Mouse (Mus musculus) embryo, embryonic 10.5 days (tissue): ENCODE data around the gene Acot7.

ENCODE experiments used
- DNase-seq: peaks from one replicate; pipeline ENCODE4 v3.0.0-alpha.2; 2015; ENCODE audit warnings: low spot score

Acot7 gene

GRCm38 (mm10) chr4:152177537-152178343 is at the start of gene Acot7:
Gene Acot7 (plus strand): TSS chr4:152178134.
- peak; percentile 94 for DNase-seq

DNA sequence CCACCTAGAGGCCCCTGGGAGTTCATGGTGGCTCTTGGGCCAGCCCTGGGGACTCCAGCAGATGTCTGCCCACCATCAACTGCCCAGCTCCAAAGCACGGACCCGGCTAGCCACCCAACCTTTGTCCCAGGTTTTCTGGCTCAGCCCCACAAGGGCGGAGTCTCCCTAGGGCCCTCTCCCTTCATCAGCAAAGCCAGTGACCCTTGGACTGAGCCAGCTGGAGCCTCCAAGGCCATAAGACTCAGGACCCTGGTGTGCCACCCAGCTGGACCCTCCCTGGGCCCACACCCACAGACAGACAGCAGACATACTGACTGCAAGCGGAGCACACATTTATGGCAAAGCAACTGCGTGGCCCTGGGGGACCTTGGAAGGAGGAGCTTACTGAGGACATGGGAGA is 49.1 kb upstream of the Acot7 start:
- DNase-seq, result no peak

DNA sequence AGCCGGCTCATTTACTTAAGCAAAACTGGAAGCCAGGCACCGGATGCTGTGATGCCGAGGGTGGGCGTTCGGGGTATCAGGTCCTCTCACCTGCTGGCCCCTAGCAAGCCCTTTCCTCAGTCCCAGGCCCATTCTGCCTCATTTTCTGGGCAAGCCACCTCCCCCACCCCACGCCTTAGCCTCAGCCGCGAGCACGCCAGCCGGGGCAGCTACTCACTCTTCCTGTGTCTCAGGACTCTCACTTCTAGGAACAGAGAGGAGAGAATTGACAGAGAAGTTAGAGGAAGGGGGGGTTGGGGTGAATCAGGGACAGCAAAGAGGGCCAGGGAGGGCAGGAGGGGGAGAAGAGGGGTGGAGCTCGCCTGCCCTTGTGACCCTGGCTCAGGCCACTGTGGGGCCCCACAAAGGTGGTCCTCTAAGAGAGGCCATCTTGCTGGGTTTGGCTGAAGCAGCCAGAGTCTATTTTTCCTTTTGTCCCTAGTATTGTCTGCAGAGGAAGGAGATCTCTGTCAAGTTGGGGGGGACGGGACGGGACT is 48.5 kb upstream of the Acot7 start:
- DNase-seq, result no peak

GRCm38 (mm10) chr4:152130771-152131653 is 46.9 kb upstream of the Acot7 start:
- no peak for DNase-seq

DNA sequence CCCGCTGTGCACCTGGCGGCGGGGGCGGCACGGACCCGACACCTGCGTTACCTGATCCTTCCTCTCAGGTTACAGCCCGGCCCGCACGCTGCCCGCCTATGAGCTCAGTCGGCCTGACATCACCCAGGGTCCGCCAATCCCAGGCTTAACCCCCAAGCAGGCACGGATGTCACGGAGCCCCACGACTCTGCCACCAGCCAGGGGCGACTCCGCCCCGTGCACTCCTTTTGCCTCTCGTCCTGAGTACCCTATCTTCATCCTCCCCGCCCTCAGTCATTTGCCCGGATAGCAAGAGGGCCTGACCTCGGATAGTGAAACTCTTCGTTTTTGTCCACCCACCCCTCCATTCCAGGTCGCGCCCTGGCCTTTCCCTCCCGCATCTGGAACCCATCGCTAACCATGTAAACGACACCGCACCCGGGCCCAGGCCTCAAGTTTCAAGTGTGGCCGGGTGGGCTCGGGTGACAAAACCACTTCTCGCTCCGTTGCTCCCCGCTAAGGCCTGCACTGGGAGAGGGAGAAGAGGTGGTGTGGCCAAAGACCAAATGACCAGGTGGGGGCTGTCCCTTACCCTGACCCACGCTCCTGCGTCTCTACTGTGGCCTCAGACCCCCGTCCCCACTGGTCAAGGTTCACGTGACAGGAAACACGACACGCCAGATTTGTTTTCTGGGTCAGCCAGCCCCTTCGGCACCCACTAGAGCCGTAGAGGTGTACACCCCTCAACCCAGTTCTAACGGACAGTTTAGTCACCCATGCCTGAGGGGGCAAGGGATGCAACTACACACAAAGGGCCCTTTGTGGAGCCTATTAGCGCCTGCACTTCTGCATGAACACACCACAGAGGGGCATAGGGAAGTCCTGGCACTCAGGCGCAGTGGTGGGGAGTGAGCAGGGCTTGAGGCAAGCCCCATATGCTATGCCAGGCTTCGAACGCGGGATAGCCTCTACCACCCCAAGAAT is 45.8 kb upstream of the Acot7 start:
- no peak for DNase-seq

DNA sequence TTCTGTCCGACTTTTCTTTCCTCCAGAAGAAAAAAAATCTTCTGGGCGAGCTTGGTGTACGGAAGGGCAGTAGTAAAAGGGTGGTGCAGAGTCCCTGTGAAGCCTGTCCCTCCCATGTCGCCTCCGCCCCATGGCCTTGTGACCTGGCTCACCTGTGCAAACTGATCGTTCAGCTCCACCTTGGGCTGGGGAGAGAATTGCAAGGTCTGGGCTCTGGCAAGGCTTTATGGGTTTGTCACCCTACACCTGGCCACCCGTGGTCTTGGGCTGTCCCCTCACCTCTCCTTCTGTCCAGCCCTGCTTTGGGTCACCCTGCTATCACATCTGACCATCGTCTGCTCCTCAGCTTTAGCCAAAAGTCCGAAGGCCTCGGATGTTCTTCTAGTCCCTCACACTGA is 45.2 kb upstream of the Acot7 start:
- no peak for DNase-seq

DNA sequence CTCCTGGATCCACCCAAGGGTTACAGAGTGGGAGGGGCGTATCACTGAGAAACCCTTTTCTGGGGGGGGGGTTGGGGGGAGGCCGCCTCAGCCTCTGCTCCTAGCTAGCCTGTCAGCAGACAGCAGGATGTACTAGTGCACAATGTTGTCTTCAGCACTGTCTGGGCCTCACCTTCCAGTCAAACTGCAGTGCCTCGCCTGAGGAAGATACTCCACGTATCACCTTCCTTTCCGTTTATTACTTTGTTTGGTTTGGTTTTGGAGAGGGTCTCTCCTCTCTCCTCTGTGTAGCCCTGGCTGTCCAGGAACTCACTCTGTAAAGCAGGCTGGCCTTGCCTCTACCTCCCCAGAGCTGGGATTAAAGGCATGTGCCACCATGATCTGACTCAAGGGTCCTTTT is 44.7 kb upstream of the Acot7 start:
- no peak for DNase-seq

- peak; percentile 65 for DNase-seq
These were observed 43.4 kb upstream of the Acot7 start for GRCm38 (mm10) chr4:152134507-152134906.

- DNase-seq, result no peak
These were observed 42.6 kb upstream of the Acot7 start for GRCm38 (mm10) chr4:152135363-152135762.

DNA sequence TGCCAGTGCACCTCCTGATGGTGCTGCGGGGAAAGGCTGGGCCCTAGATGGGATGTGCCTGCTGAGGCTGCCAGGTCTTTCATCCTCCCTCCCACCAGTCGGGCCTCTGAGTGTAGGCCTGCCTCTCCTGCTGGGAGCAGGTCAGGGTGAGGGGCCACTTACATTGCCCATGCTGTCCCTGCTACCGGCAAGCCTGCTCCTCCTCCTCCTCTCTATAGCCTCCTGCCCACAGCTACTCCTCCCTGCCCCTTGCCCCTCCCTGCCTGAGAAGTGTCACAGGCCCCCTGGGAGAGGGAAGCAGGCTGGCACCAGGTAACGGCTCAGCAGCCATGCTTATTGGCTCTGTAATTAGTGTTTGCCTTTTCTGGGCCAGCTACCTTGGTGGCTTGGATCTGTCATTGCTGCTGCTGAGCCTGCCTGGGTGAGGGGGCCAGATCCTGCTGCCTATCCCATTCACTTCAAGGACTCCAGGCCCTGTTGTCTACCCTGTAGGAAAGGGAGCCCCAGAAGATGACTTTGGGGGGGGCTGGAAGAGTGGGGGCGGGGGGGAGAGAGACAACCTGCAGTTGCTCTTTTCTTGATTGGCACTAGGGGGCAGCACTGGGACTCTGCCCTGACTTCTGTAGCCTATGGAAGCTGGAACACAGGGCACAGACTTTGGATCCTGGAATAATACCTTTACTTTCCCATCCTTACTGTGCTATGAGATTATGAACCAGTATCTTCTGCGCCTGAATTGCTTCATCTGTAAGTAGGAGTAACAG is 41.6 kb upstream of the Acot7 start:
- no peak for DNase-seq

- DNase-seq, result no peak
These were observed 41.1 kb upstream of the Acot7 start for GRCm38 (mm10) chr4:152136876-152137250.

DNA sequence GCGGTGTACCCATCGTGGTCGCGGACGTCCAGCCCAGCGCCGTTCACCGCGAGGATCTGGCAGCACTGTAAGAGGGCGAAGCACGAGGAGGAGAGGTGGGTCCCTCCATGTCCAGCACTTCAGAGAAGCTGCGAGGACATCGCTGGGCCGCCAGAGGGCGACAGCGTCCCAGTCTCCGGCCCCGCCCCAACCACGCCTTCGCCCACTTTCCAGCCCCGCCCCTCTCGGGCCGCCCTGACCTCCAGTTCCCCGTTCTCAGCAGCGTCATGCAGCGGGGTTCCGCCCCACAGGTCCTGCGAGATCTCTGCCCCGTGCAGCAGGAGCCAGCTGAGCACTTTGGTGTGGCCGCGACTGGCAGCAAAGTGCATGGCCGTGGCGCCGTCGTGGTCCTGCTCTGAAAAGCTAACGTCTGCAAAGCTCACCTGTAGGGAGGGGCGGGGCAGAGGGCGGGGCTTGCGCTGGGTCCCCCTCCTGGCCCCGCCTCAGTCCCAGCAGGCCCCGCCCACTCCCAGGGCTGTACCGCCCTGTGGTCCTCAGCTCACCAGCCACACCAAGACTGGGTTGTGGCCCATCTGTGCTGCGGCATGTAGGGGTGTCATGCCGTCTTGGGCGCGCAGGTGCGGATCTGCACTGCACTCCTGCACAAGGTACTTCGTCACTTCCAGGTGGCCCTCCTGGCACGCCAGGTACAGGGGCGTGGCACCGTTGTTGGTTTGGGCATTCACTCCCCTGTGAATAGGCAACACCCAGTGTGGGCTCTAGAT is 39.3 kb upstream of the Acot7 start:
- DNase-seq, result peak; percentile 89

DNA sequence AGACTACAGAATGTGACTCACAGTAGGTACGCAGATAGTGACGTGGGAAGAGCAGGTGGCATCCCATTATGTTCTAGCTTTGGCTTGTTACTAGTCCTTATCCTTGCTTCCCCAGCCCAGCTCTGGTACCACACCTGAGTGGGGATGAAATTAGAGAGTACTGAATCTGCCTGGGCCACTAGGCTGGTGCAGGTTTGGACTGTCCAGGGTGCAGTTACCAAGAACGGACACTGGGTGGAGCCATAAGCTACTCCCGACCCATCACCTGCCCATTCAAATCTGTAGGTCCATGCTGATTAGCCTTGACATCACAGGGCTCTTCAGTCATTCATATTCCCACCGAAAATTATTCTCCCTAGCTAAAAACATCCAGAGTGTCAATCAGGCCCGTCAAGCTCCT is 37.5 kb upstream of the Acot7 start:
- peak; percentile 67 for DNase-seq

GRCm38 (mm10) chr4:152141521-152142135 is 36.3 kb upstream of the Acot7 start:
- DNase-seq, result no peak

DNA sequence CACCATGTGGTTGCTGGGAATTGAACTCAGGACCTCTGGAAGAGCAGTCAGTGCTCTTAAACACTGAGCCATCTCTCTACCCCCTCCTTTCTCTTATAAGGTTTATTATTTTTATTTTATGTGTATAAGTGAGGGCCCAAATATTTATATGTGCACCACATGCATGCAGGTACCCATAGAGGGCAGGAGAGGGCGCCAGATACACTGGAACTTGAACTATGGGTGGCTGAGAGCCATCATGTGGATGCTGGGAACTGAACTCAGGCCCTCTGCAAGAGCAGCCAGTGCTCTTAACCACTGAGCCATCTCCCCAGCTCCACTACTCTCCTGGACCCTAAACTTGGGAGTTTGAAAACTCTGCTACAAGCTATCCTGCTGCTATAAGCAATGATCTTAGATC is 34.3 kb upstream of the Acot7 start:
- DNase-seq, result no peak

DNA sequence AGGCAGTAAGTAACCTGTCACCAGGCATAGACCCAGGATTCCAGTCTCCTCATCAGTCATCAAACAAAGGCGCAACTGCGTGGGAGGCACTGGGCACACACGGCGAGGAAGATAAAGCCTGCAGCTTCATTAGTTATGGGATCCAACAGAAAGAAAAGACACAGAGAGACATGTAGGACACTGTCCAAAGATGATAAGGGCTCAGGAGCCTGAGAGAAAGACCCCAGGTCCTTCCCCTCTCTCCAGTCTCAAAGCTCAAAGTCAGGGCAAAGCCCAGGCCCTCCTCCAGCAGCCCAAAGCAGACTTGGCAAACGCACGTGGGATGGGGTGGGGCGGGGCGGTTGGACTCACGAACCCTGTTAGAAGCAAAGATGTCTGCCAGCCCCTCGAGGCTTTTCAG is 32.5 kb upstream of the Acot7 start:
- no peak for DNase-seq

DNA sequence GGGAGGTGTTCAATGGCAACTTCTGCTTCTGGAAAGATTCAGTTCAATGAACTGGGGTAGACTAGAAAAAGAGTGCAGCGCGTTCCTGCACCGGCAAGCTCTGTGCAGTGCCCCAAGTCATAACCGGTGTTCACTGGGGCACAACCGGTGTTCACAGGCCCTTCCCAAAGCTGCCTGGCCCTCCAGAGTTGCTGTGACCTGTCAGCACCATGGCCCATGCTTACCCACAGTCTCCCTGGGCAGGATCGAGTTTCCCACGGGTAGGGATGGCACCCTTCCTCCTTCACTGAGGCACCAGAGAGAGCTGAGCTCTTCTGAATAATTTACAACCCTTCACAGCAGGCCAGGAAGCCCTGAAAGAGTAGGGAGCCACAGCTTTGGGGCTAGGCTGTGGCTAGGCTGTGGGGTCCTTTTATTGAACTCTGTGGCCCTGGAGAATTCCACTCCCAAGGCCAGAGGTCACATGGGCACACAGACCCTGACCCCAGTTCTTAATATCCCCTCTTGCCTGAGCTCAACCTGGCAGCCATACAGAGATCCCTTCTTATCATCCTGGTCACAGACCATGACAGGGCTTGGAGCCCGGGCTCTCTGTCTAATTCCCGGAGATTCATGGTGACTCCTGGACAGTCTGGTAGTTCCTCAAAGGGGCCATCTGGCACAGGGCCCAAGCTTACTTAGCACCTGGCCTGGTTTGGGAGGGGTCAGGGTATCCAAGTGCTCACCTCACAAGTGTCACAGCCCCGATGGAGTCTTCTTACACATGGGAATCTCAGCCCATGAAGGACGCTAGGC is 31.7 kb upstream of the Acot7 start:
- DNase-seq, result no peak

DNA sequence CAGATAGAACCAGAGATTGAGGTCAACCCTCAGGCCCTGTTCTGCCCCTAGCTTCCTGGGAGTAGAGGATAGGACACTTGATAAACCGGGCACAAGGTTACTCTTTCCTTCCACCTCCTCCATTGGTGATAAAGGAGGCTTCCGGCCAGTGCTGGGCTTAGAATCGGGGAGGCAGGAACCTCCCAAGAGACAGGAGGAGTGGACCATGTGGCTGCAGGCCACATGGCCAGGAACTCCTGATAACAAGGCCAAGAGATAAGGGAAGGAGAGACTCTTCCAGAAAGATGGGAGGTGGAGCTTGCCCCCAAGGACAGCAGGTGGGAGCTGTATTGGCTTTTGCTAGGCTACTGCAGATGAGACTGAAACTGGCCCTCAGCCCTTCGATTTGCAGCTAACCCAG is 27.4 kb upstream of the Acot7 start:
- DNase-seq, result no peak

- DNase-seq, result no peak
These were observed 26.4 kb upstream of the Acot7 start for GRCm38 (mm10) chr4:152151451-152151965.
